Mouse (Mus musculus) lung, postnatal 0 days (tissue): Measurements from ENCODE around the gene Arpc4.

Experiments used
- CTCF ChIP-seq: IDR thresholded peaks from 2 replicates; pipeline ENCODE4 v1.5.1; 2016; ENCODE audit warnings: antibody characterized with exemption, mild to moderate bottlenecking
- EP300 ChIP-seq: IDR thresholded peaks from 2 replicates; pipeline ENCODE4 v1.6.1; 2016; ENCODE audit warnings: antibody characterized with exemption, mild to moderate bottlenecking, control low read depth

DNA sequence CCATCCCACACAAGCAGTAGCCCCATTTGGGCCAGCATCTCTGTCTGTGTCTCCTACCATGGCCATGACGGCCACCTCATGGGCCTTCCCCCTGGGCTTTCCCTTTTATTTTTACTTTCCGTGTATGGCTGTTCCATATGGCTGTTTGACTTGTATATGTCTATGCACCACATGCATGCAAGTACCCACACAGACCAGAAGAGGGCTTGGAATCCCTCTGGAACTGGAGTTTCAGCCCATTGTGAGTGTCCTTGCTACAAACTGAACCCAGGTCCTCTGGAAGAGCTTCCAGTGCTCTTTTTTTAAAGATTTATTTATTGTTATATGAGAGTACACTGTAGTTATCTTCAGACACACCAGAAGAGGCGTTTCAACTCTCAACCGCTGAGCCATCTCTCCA is 16.4 kb upstream of the Arpc4 start:
- peak; percentile 22; the same call in 1 of the 2 replicates for TF ChIP-seq CTCF
- TF ChIP-seq EP300, result no peak
